Mouse (Mus musculus) v-Abl transformed pro-B cells (cell line): ENCODE data around the gene Trcg1.

ENCODE experiments used
- in situ Hi-C, 2 experiments: fragments of 400-800 bp; cut with MboI; formaldehyde crosslinking; loops; one replicate each; pipeline ENCODE4 v1.15.1; 2025; ENCODE audit not compliant: unreplicated experiment in 2 of 2

The Trcg1 gene

DNA sequence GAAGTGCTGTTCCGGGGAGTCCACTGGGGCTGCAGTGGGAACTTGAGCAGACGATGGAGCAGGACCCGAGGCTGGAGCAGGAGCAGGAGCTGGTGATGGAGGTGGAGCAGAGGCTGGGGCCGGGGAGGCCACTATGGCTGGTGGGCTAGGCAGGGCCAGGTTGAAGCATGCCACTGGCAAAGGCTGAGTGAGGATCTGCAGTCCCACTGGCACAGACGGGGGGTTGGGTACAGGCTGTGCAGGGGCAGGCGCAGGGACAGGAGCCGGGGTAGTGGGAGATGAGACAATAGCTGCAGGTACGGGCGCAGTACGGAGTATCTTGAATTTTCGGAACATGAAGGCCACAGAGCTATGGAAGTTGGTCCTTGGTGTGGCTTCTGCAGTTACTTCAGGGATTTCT is 20.5 kb downstream of the Trcg1 start:
- in situ Hi-C loops = loop anchor here in 1 of 2 experiments (10.0 kb wide), 1 partner anchor 258 kb away; no protein-coding TSS in a partner anchor

DNA sequence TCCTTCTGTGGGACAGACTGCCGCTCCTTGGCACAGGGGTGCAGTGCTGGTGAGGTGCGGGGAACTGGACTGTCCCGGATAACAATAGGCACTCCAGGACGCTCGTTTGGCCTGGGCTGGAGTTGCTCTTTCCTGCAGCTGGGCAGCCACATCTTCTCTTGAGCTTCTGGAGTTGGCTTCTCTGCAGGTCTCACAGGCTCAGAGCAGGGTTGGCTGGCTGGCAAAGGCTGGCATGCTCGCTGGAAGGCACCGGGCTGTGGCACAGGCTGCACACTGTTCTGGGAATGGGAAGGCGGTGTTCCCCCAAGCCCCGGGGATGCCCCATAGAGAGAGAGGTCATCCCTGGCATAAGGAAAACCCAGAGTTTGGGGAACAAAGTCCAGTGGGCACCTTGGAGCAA is 21.3 kb downstream of the Trcg1 start:
- in situ Hi-C loops = loop anchor here in 1 of 2 experiments (10.0 kb wide), 1 partner anchor 257 kb away; no protein-coding TSS in a partner anchor

DNA sequence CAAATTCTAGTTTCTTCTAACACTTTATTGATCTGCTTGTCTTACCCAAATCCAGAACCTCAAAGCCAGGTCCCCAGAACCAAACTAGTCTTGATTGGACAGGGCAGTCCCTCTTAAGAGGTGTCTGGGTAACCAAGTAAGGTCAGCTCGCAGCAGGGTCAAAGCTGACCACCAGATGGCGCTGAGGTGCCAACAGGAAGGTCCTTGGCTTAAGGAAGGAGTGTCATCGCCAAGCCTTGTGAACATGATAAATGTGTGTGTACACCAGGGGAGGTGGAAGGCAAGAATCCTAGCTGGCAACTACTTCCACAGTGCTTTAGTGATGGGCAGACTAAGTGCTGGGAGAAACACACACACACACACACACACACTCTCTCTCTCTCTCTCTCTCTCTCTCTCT is 23.4 kb downstream of the Trcg1 start:
- in situ Hi-C loops = loop anchor here (5.0 to 10.0 kb wide), 3 partner anchors 93 to 255 kb away; no protein-coding TSS in a partner anchor

DNA sequence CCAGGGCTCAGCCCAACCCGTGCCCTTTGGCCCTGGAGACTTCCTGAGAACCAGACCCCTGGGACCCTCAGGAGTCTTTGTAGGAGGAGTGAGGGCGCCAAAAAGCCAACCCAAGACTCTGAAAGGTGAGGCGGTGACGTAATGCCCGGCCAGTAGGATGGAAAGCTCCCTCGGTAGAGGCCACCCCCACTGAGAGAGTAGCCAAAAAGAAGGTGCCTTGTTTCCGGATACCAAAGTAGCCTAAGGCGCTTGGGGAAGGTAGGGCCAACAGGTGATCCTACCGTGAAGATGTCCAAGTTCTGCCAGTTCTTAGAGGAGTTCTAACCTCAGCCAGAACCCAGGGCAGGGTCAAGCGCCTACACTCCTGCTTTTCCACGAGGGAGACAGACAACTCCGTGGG is 24.6 kb downstream of the Trcg1 start:
- in situ Hi-C loops = loop anchor here (5.0 kb wide), 2 partner anchors 91 to 171 kb away; no protein-coding TSS in a partner anchor

DNA sequence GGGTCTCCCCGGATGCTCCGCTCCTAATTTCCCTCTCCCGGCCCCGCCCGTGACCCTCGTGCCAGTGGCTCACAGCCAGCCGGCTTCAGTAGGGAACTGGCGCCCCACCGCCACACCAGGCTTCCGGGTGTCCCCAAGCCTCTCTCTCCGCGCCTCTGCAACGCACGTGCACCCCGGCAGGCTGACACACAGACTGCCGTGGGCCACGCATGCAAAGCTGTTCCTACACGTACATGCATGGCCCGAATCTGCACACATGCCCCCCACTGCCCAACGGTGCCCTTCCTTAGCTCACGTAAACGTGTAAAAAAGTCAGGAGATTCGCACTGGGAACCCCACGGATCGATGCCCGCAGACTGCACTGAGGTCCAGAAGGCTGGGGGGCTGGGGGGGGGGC is 25.2 kb downstream of the Trcg1 start:
- in situ Hi-C loops = loop anchor here (5.0 kb wide), 2 partner anchors 91 to 171 kb away; no protein-coding TSS in a partner anchor

DNA sequence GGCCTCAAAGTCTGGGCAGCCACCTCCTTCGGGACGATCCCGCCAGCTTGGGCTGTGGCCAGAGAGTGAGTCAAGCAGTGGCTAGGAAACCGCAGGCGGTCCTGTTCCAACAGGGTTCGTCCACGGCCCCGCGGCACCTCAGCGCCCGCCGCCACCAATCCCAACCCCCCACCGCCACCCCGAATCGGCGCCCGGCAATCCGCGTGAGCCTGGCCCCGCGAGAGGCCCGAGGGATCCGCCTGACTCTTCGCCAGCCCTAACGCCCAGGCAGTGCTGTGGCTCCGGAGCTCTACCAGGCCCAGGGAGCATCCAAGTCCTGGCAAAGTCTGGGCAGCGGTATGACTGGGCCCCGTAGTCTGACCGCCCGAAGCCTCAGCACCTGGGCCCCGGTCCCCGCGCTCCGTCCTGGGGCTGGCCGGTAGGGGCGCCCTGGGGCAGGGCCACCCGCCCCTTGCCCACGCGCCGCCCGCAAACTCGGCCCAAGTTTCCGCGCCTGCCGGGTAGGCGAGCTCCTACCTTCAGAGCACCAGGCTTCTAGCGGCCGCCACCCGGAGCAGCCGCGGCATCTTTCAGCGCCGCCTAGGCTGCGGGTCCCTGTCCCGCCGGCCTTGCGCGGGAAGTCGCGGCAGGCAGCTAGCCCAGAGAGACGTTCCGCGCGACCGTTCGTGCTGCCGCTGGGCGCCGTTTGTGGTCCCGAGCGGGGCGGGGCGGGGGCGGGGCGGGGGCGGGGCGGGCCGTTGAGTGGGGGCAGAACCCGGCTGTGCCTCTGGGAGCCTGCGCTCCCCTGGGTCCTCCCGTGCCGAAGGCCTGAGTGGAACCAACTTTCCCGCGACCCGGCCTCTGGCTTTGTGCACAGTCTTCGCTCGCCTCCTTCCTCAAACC is 25.8 kb downstream of the Trcg1 start, which contains the start of gene 1700017B05Rik:
Gene 1700017B05Rik (minus strand): TSS at position 700 of the 882 bp plus-strand sequence.
- in situ Hi-C loops = loop anchor here (5.0 kb wide), 2 partner anchors 90 to 170 kb away; no protein-coding TSS in a partner anchor

DNA sequence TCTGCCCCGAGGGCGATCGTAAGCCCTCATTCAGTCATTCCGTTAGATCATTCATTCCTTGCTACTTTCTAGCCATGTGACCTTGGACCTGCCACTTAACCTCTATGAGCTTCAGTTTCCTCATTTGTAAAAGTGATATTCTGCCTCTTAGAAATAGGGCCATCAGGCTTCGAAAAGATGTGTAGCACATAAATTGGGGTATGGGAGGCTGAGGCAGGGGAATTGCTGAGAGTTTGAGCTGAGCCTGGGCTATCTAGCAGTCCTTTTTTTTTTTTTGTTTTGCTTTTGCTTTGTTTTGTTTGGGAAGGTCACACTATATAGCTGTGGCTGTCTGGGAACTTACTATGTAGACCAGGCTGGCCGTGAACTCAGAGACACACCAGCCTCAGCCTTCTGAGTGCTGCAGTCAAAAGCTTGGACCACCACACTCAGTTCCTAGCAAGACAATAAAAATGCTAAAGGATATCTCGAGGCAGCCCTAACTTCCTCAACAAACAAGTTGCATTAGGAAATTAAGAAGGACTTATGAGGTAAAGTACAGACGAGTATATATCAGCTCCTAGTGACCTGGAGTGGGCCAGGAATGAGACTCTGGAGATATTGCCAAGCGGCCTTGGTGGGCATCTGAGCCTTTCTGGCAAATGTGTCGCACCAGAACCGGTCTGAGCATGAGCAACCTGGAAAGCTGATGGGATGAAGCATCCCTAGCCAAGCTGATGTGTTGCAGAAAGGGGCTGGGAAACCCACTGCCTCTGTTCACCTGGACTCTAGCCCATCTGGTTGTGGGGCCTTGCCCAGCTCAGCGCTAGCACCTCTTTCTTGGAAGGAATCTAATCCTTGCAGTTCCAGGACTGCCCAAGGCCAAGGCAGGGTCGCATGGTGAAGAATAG is 26.7 kb downstream of the Trcg1 start:
- in situ Hi-C loops = loop anchor here (5.0 kb wide), 2 partner anchors 89 to 169 kb away; no protein-coding TSS in a partner anchor

DNA sequence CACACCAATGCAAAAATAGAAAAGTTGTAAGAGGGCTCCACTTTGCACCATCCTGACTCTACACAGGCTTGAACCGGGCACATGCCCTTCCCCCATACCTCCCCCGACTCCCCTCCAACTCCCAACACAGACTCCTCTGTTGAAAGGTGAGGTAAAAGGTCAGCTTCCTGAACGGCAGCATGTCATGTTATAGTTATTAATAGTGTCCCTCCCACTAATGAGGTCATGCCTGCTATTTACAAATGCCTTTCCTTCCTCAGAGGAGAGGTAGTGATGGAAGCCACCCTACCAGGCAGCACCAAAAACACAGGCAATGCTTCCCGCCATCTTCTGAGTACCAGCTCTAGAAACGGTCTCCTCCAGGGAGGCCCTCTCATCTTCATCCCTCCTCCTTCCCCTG is 28.8 kb downstream of the Trcg1 start:
- in situ Hi-C loops = no loop called here

DNA sequence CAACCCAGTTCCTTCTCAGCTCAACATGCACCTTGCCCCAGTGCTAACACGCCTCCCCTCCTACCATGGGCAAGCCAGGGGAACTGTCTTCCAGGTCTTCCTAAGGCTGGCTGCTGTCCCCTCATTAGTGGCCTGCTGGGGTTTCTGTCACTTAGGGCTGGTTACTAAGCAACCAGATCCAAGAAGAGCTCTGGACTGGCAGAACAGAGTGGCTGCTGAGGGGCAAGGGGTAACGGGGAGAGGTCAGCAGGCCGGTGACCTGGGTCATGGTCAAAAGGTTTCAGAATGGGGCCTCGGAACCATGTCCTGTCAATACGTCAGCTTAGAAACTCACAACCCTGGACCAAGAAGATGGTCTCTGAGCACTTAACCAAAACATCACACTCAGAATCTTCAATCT is 31.1 kb downstream of the Trcg1 start:
- in situ Hi-C loops = no loop called here

DNA sequence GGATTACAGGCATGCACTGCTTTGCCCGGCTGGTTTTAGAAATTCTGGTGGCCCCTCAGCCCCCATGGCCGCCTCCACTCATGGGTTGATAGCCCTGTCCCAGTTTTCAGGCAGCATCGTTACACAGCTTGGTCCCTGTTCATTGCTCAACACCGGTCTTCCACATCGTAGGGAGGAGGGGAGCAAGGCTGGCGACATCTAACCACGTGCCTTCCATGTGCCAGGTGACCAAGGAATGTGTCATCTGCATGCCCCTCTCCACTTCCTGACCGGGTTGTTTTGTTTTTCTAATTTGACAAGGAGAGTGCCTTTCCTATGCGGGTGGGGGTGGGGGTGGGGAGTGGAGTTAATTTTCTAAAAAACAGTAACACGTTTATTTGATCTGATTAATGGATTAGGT is 31.7 kb downstream of the Trcg1 start:
- in situ Hi-C loops = no loop called here

DNA sequence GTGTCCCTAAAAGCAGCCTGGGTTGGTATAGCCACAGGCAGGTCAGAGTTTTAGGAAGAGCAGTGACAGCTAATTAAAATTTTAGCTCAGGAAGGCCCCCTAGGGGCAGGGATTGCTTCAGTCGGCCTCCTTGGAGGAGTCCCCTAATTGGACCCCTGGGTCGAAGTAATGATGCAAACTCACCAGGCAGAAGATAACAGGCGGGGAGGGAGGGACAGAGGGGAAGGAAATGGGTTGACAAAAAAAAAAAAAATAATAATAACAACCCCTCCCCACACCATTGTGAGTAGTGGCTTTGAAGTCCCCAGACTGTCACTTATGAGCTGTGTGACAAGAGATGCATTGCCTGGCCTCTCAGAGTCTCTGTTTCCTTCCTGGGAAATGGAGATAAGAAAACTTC is 32.2 kb downstream of the Trcg1 start:
- in situ Hi-C loops = no loop called here

DNA sequence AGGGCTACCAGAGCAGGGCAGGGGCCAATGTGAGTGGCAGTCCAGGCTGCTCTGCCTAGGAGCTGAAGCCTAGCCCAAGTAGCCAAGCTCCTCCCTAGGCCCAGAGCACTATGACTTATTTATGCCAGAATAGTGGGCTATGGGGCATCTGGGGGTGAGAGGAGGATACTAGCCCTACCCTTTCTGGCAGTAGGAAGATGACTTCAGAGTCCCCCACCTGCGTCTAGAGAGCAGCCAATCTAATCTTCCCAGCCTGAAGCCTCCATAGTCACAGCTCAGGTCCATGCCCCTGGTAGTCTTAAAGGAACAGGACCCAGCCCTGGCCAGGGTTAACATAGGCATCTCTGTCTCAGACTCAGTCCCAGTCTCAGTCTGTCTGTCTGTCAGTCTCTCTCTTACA is 33.0 kb downstream of the Trcg1 start:
- in situ Hi-C loops = no loop called here

DNA sequence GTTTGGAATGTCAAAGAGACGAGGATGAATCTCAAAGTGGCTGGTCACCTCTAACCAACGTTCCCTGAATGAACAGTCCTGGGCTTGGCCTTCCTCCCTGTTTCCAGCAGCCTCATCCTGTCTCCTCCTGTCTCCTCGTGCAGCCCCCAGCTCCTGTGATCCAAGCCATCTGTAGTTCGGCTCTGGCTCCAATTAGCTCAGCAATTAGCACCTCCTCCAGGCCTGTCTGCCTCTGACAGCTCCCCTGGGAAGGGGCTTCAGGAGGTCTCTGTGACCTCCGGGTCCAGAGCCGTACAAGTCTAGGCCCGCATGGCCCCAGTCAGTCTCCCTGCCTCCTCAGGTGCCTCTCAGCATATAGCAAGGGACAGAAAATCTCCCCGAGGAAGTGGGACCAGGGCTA is 34.0 kb downstream of the Trcg1 start:
- in situ Hi-C loops = loop anchor here in 1 of 2 experiments (10.0 kb wide), 1 partner anchor 374 kb away; no protein-coding TSS in a partner anchor

DNA sequence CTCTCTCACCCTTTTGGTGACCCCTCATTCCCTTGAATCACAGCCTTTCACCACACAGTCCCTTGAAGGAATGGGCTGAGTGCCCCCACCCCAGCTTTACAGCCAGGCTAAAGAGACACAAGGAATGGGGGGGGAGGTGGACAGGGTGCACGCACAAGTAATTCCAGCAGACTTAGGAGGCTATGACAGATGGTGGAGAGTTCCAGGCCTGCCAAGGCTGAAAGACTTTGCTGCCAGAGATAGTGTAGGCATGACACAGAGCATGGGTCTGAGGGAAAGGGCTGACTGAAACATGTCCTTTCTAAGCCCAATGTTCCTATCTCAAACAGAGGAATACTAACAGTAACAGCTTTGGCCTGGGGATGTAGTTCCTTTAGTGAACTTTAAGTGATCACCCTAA is 34.7 kb downstream of the Trcg1 start:
- in situ Hi-C loops = loop anchor here in 1 of 2 experiments (10.0 kb wide), 1 partner anchor 374 kb away; no protein-coding TSS in a partner anchor

DNA sequence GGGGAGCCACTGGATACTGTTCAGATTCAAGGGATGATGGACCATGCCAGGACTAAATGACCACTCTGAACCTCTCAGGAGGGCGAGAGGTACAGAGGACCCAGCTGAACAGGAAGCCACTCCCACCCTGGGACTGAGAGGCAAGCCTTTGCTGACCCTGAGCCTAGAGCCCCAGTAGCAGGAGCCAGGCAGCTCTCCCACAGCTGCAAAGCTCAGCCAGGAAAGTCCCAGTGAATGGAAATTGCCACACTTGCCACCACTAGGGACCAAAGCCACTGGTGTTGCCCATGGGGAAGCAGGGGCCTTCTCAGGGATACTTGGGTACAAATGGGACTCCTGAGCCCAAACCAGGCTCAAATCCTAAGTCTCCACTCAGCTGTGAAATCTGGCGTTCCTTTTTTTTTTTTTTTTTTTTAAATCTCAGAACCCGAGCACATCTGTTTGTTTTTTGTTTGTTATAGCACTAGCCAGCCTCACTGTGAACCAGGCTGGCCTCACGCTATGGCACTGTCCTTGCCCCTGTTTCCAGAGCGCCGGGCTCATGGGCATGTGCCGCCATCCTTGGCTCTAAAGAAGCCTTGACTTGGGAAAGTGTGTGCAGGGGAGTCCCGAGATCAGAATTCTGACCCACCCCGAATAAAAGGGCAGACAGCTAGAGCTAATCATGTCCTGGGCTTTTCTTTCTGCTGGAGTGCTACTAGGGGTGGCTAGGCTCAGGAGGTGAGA is 35.6 kb downstream of the Trcg1 start:
- in situ Hi-C loops = loop anchor here in 1 of 2 experiments (10.0 kb wide), 1 partner anchor 373 kb away; no protein-coding TSS in a partner anchor

DNA sequence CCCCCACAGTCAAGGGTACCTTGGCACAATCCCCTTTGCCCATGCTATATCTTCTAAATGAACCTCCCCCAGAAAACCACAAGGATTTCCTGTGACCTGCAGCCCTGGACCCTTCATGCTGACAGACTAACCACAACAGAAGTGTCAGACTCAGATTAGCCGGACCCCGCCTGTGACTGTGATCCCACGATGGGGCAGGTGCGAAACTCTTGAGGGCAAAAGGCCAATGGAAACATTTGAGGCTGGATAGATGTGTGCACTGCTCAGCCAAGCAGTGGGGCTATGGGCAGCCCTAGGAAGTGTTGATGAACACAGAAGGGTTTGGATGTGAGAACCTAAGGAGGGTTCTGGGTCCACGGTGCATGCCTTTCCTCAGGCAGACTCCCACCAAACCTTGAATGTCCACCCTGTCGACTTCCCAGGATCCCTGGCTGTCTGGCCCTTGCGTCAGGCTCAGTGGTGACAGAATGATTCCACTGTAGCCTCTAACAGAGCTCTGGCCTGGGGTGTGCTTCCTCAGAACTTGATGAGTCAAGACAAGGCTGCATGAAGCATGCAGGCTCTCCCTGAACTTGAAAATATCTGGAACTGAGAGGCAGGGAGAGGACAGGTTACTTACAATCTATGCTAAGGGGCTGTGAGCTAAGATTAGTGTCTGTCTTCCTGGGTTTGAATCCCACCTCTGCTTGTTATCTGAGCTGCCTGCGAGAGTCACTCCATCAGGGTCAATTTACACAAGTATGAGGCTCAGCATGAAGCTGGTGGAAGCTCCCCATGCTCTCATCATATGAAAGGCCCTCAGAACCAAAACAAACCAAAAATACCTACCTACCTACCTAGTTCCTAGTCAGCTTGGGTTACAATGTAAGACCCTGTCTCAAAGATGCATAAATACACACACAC is 36.8 kb downstream of the Trcg1 start:
- in situ Hi-C loops = loop anchor here in 1 of 2 experiments (10.0 kb wide), 1 partner anchor 372 kb away; no protein-coding TSS in a partner anchor

DNA sequence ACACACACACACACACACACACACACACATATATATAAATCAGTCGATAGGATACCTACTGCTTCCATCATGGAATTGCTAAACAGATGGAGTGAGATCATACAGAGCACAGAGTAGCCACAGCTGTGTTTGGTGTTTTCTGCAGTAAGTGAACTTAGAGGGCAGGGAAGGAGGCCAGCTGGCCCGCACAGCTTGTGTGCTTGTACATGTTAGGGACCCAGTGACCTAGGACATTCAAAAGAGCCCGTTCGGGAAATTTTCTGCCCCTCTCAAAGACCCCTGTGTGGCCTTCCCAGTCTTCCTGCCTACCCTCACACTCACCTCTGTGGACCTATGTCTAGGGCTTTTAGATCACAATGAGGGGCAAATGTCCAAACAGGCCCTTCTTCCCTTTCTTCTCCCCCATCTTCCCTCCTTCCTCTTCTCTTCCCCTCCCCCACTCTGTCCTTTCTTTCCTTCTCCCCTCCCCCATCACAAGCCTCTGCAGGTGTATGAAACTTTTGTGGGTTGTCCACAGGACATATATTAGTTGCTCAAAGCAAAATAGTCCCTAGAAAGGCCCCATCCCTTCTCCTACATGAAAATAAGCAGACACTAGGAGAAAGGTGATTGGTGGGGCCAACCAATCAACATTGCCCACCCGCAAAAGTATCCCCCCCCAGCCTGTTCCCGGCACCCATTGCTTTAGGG is 37.6 kb downstream of the Trcg1 start:
- in situ Hi-C loops = loop anchor here in 1 of 2 experiments (10.0 kb wide), 1 partner anchor 371 kb away; no protein-coding TSS in a partner anchor

DNA sequence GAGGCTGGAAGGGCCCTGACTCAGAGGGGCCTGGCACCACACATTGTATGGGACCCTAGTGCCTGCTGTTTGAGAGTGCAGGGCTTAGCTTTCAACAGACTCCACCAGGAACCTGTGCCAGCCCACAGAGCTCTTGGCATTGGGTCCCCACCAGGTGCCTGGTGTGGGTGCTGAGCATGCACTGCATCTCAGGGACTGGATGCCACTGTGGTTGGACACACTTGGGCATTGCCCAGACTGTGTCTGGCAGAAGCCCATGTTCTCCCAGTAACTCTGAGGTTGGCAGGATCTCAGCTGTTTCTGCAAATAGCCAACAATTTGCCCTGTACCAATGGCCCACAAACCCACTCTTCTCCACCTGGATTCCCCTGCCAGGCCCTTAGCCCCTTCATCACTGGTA is 40.0 kb downstream of the Trcg1 start:
- in situ Hi-C loops = loop anchor here in 1 of 2 experiments (10.0 kb wide), 1 partner anchor 368 kb away; no protein-coding TSS in a partner anchor
